Mouse (Mus musculus) myocyte (in vitro differentiated cells): ENCODE data around the gene Cdc73. TPM values are rescaled to one million over a fixed set of nuclear protein-coding genes. Genes with fewer than 3 reads are reported as not detected.

Experiments used
- H3K27me3 ChIP-seq: one replicate; pipeline ENCODE4 v1.6.1; 2011; ENCODE audit not compliant: control insufficient read depth, insufficient read depth, insufficient read length
- H3K36me3 ChIP-seq: one replicate; pipeline ENCODE4 v1.6.1; 2011; ENCODE audit not compliant: control insufficient read depth, insufficient read depth
- H3K4me2 ChIP-seq: one replicate; pipeline ENCODE4 v1.6.1; 2011; ENCODE audit warnings: low read depth, control low read depth
- H3K4me3 ChIP-seq: one replicate; pipeline ENCODE4 v1.5.1; 2011; ENCODE audit warnings: mild to moderate bottlenecking, control low read depth, moderate library complexity
- H3K79me2 ChIP-seq: one replicate; pipeline ENCODE4 v1.6.1; 2011; ENCODE audit not compliant: control insufficient read depth, insufficient read depth
- H3ac ChIP-seq: one replicate; pipeline ENCODE4 v1.6.1; 2011; ENCODE audit not compliant: control insufficient read depth, insufficient read length
- CEBPB ChIP-seq: IDR thresholded peaks from 2 replicates; pipeline ENCODE4 v1.6.1; 2011; ENCODE audit warnings: mild to moderate bottlenecking, moderate library complexity; ENCODE audit not compliant: poor library complexity, insufficient read depth, severe bottlenecking
- E2F4 ChIP-seq: IDR thresholded peaks from one replicate; pipeline ENCODE4 v1.6.1; 2011; ENCODE audit warnings: mild to moderate bottlenecking, control low read depth, moderate library complexity; ENCODE audit not compliant: insufficient read depth
- MAX ChIP-seq: IDR thresholded peaks from one replicate; pipeline ENCODE4 v1.6.1; 2011; ENCODE audit warnings: low read depth, mild to moderate bottlenecking, control low read depth
- MYOD1 ChIP-seq, 3 experiments: IDR thresholded peaks; one replicate each; pipeline ENCODE4 v1.6.1; 2011; ENCODE audit warnings: control low read depth in 2 of 3, low read depth in 2 of 3, mild to moderate bottlenecking in 2 of 3, moderate library complexity in 1 of 3; ENCODE audit not compliant: insufficient read length in 2 of 3, control insufficient read depth in 1 of 3
- MYOG ChIP-seq, 3 experiments: IDR thresholded peaks; one replicate each; pipeline ENCODE4 v1.6.1; 2011; ENCODE audit warnings: control low read depth in 2 of 3, low read depth in 2 of 3, mild to moderate bottlenecking in 2 of 3; ENCODE audit not compliant: insufficient read length in 2 of 3, control insufficient read depth in 1 of 3, insufficient read depth in 1 of 3
- POLR2A ChIP-seq: IDR thresholded peaks from one replicate; pipeline ENCODE4 v1.6.1; 2011; ENCODE audit warnings: low read depth, mild to moderate bottlenecking, control low read depth, moderate library complexity; ENCODE audit not compliant: insufficient read length
- POLR2AphosphoS2 ChIP-seq: IDR thresholded peaks from one replicate; pipeline ENCODE4 v1.6.1; 2011; ENCODE audit warnings: low read depth, control low read depth; ENCODE audit not compliant: insufficient read length
- REST ChIP-seq: IDR thresholded peaks from one replicate; pipeline ENCODE4 v1.6.1; 2011; ENCODE audit warnings: mild to moderate bottlenecking, control low read depth, moderate library complexity; ENCODE audit not compliant: insufficient read depth, insufficient read length
- SRF ChIP-seq: IDR thresholded peaks from one replicate; pipeline ENCODE4 v1.6.1; 2011; ENCODE audit warnings: low read depth; ENCODE audit not compliant: control insufficient read depth, insufficient read length
- TCF12 ChIP-seq: IDR thresholded peaks from one replicate; pipeline ENCODE4 v1.6.1; 2011; ENCODE audit warnings: mild to moderate bottlenecking, control low read depth; ENCODE audit not compliant: poor library complexity, insufficient read depth, severe bottlenecking
- TCF3 ChIP-seq: IDR thresholded peaks from one replicate; pipeline ENCODE4 v1.6.1; 2011; ENCODE audit warnings: low read depth, control low read depth; ENCODE audit not compliant: insufficient read length
- USF1 ChIP-seq: IDR thresholded peaks from one replicate; pipeline ENCODE4 v1.6.1; 2011; ENCODE audit warnings: low read depth, mild to moderate bottlenecking, control low read depth, moderate library complexity
- polyA plus RNA-seq: library from polyadenylated mRNA; unstranded; fragments of >200 nt; fragmentation: generic; extraction: Trizol; gene quantifications from one replicate; pipeline ENCODE4 v1.2.1, GENCODE M21; 2012; ENCODE audit warnings: missing spikeins

Gene Cdc73
- polyA plus RNA-seq, 1 experiment = 15.6 TPM

GRCm38 (mm10) chr1:143739361-143740350 is 37.0 kb upstream of the Cdc73 start:
- Histone ChIP-seq H3K4me2 (peak overlapping the region; percentile 89), H3K27me3 (no peaks in the 10 kb centered on the region), H3ac (peak overlapping the region; percentile 66), H3K4me3 (peak overlapping the region; percentile 50), H3K36me3 (peaks cover 16% of the 10 kb centered on the region), H3K79me2 (no peaks in the 10 kb centered on the region)
- TF ChIP-seq POLR2A (peak; percentile 64), MYOD1 (IDR thresholded peaks at IDR 0.05; ENCODE audit: control insufficient read depth in 1 of 3, insufficient read length in 2 of 3, low read depth in 2 of 3) (peak in 1 of 3 experiments; percentile 5), POLR2AphosphoS2 (peak; percentile 32), REST (no peak), CEBPB (no peak), SRF (peak; percentile 19), USF1 (peak; percentile 97), TCF12 (no peak), TCF3 (no peak)

- peak overlapping the region; percentile 66 for H3ac ChIP-seq
- H3K36me3 ChIP-seq = peaks cover 13% of the 10 kb centered on the region
- no peaks in the 10 kb centered on the region for H3K79me2 ChIP-seq
- peak overlapping the region; percentile 89 for H3K4me2 ChIP-seq
- peak overlapping the region; percentile 50 for H3K4me3 ChIP-seq
- TF ChIP-seq TCF12 (no peak), REST (no peak), E2F4 (no peak), POLR2AphosphoS2 (no peak), MYOD1 (IDR thresholded peaks at IDR 0.05; ENCODE audit: control insufficient read depth in 1 of 3, insufficient read length in 2 of 3, low read depth in 2 of 3) (no peak), USF1 (no peak), SRF (no peak)
- no peaks in the 10 kb centered on the region for H3K27me3 ChIP-seq
Measured at GRCm38 (mm10) chr1:143738811-143739210, 36.1 kb upstream of the Cdc73 start.

- Histone ChIP-seq H3K4me3 (no peak overlapping the region), H3K4me2 (no peak overlapping the region), H3ac (no peak overlapping the region), H3K79me2 (no peaks in the 10 kb centered on the region), H3K27me3 (no peaks in the 10 kb centered on the region), H3K36me3 (no peaks in the 10 kb centered on the region)
- TF ChIP-seq MAX (no peak), SRF (no peak), USF1 (no peak), TCF3 (no peak), POLR2AphosphoS2 (no peak), E2F4 (no peak), TCF12 (no peak), CEBPB (no peak), MYOG (IDR thresholded peaks at IDR 0.05; ENCODE audit: control insufficient read depth in 1 of 3, insufficient read depth in 1 of 3, insufficient read length in 2 of 3, low read depth in 2 of 3) (no peak), MYOD1 (IDR thresholded peaks at IDR 0.05; ENCODE audit: control insufficient read depth in 1 of 3, insufficient read length in 2 of 3, low read depth in 2 of 3) (no peak), POLR2A (no peak), REST (no peak)
Measured at GRCm38 (mm10) chr1:143733914-143734410, 31.3 kb upstream of the Cdc73 start.

- H3K4me2 ChIP-seq = no peak overlapping the region
- no peaks in the 10 kb centered on the region for H3K79me2 ChIP-seq
- H3K4me3 ChIP-seq = no peak overlapping the region
- TF ChIP-seq POLR2AphosphoS2 (no peak), MYOD1 (IDR thresholded peaks at IDR 0.05; ENCODE audit: control insufficient read depth in 1 of 3, insufficient read length in 2 of 3, low read depth in 2 of 3) (no peak), REST (no peak), SRF (no peak), E2F4 (no peak), MYOG (IDR thresholded peaks at IDR 0.05; ENCODE audit: control insufficient read depth in 1 of 3, insufficient read depth in 1 of 3, insufficient read length in 2 of 3, low read depth in 2 of 3) (no peak), CEBPB (no peak), POLR2A (no peak), MAX (no peak), TCF3 (no peak), USF1 (no peak), TCF12 (no peak)
- no peak overlapping the region for H3ac ChIP-seq
- no peaks in the 10 kb centered on the region for H3K27me3 ChIP-seq
- no peaks in the 10 kb centered on the region for H3K36me3 ChIP-seq
Measured at GRCm38 (mm10) chr1:143731691-143732090, 29.0 kb upstream of the Cdc73 start.
